Mouse (Mus musculus) heart, adult 2 months (tissue): ENCODE measurements around the gene Dydc1.

Source experiments
- CTCF ChIP-seq: fragments of 200-600 bp; IDR thresholded peaks from 2 replicates; pipeline ENCODE4 v1.8.1; 2022; ENCODE audit warnings: antibody characterized with exemption, mild to moderate bottlenecking, moderate library complexity
- EP300 ChIP-seq: fragments of 200-500 bp; IDR thresholded peaks from 2 replicates; pipeline ENCODE4 v1.6.1; 2011; ENCODE audit warnings: low read depth, low read length, control low read depth; ENCODE audit not compliant: insufficient read depth
- POLR2A ChIP-seq: fragments of 200-500 bp; IDR thresholded peaks from 2 replicates; pipeline ENCODE4 v1.6.1; 2011; ENCODE audit warnings: mild to moderate bottlenecking, low read depth, low read length, control low read depth; ENCODE audit not compliant: insufficient read depth

DNA sequence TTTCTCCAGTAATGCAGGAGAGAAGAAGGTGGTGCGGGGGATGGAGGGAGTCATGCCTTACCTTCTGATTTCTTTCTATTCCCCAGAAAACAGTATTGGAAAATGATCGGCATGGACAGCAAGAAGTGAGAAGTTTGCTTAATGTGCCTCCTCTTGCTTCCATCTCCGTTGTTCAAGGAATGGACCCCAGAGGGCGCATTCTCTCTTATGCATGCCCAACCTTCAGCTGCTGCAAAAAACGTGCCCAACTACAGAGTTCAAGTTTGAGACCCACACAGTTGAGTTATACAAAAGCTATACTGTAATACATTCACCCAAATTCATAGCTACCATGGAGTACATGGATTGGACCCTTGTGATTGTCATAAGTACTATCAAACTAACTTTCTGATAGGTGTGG, 20.2 kb upstream of the Dydc1 start:
- TF ChIP-seq EP300 (no peak), CTCF (peak; percentile 36), POLR2A (no peak)
